Mouse (Mus musculus): Measurements from ENCODE around the gene Gm11213.

The Gm11213 gene

DNA sequence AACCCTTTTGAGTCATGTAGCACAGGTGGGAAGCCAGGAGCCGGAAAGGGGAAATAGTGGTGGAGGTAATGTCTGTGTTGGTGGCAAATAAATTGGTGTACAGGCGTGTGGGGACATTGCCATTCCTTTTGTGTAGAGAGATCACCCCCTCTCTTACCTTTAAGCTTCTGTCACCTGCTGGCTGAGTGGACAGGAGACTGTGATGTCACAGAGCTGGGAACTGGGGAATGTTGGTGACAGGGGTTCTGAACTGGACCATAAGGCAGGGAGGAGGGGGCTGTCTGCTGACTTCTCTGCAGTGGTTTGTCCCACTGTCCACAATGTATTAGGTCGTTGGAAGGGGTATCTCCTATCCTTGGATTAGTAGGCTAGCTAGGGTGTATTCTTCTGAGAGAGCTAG is at the start of gene Gm11213:
TSS of gene Gm11213 (minus strand) at position 317 of the 400 bp plus-strand sequence.
- DNase-seq (ENCODE audit: low spot score), result no peak

DNA sequence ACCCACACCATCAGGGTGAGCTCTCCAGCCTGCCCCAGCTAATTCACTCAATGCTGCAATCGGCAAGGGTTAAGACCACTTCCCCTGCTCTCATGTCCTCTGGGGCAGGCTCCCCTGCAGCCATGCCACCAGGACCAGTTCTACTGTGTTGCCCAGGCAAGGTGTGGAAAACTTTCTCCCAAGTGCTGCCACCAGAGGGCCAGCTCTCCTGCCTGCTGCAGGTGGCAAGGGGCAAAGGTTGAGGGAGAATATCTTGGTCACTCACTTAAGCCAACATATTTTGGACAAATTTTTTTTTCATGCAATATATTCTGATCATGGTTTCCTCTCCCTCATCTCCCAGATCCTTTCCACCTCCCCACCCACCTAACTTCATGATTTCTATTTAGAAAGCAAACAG is 49.3 kb upstream of the Gm11213 start:
- peak; percentile 48 for DNase-seq (ENCODE audit: low spot score)

DNA sequence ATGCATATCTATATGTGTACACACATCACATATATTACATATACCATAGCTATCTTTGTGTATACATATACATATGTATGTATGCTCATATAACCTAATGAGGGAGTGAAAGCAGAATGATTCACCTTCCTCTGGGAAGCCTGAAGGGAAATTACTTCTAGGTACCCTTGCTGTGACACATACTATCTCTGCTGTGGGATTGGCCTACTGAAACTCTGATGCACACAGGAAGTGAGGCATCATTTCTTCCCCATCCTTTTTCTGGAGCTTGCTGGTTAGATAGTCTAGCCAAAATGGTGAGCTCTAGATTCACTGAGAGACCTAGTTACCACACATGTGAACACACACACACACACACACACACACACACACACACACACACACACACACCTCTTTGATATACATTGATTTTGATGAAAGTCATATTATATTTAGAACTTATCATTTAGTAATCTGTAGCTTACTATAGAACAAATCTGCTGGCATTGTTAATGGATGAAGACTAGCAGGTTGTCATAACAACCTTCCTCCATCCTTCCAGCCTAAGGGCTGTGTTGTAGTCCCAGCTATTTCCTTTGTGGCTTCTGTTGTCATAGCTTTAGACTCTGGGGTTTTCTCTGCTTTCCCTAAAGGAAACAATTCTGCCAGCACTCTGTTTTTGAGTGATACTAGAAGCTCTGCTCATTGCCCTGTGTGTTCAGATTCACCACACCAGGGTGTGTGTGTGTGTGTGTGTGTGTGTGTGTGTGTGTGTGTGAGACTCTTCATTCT is 39.1 kb upstream of the Gm11213 start:
- no peak for DNase-seq (ENCODE audit: low spot score)

GRCm38 (mm10) chr4:63639842-63640241 is 34.8 kb upstream of the Gm11213 start:
- no peak for DNase-seq (ENCODE audit: low spot score)

DNA sequence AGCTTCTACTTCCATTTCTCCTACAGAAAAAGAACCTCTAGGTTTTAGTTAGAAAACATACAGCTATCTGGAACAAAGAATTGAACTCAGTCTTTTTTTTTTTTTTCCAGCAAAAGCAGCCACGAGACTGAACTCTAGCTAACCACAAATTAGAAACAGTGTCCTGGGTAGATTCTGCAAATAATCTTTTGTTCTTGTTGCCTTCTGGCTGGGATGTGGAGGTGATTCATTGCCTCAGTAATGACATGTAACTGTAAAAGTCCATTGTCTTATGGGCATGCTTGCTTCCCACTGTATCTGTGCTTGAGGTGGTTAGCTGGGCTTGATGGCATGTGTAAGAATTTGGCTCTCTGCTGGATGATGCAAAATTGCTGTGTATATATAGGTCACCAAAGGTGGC is 33.5 kb upstream of the Gm11213 start:
- no peak for DNase-seq (ENCODE audit: low spot score)

DNA sequence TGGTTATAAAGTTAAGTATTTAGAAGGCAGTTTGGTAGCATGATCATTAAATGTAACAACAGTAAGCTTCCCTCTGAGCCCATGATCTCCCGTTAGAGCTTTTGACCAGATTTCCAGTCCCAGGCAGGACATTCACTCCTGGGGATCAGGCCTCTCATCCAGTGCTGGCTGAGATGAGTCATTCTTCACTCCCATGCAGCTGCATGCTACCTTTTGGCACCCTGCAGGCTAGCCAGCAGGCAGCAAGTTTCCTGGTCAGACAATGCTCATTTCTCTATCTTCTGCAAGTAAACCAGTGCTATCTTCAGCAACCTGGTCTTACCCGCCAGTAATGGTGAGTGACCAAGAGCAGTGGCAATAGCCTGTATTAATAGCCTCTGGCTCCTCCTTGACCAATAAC is 28.1 kb upstream of the Gm11213 start:
- no peak for DNase-seq (ENCODE audit: low spot score)

GRCm38 (mm10) chr4:63627111-63627510 is 22.1 kb upstream of the Gm11213 start:
- no peak for DNase-seq (ENCODE audit: low spot score)

- no peak for DNase-seq (ENCODE audit: low spot score)
Measured at GRCm38 (mm10) chr4:63625563-63626080, 20.6 kb upstream of the Gm11213 start.

- DNase-seq (ENCODE audit: low spot score), result peak; percentile 47
Measured at GRCm38 (mm10) chr4:63622378-63622835, 17.3 kb upstream of the Gm11213 start, which contains the start of gene Tex48. Tex48 (minus strand) TSS chr4:63622428.

DNA sequence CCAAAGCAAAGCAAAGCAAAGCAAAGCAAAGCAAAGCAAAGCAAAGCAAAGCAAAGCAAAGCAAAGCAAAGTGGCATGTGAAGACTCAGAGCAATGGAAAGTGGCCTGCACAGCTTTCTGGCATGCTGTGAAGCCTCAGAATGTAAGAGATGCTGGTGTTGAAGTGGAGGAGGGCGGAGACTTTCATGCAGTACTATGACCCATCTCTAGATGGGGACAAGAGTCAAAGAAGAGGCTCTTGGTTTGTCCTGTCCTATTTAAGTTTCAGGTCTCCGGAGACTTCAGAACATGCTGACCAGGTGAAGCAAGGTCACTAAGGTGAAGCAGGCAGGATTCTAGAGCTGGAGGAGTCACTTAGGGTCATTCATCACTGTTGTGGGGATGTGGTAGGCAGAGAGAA is 16.8 kb upstream of the Gm11213 start:
- DNase-seq (ENCODE audit: low spot score), result no peak

- no peak for DNase-seq (ENCODE audit: low spot score)
Measured at GRCm38 (mm10) chr4:63608391-63608790, 3.3 kb upstream of the Gm11213 start.

DNA sequence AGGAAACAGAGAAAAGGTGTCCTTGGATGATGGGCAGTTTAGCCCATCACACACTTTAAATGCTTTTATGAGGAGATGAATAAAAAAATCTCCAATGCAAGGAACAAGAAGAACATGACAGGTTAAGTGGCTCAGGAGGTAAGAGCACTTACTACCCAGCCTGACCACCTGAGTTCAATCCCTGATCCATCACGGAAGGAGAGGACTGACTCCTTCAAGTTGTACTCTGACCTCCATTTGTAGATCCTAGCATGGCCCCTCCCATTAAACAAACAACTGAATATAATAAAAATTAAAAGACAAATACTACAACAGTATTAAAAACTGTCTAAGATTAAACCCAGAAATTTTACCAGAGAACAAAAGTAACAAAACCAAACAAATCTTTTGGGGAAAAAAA is 907 bp upstream of the Gm11213 start:
- no peak for DNase-seq (ENCODE audit: low spot score)

DNA sequence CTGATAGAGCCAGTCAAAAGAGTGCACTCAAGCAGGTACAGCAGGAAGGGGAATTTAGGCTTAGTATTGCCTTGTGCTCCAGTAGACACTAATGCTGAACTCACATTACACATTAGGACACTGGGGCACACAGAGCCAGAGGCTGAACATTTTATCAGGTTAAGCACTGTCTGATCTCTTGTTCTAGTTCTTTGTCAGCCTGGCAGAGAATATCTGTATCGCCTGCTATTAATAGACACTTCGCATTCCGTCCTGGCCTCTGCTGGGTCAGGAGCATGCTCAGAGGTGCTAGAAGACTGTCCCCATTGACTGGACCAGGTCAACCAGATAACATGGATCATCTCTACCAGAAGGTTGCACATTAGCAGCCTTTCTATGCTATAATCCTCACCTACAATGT is 484 bp upstream of the Gm11213 start:
- DNase-seq (ENCODE audit: low spot score), result no peak

GRCm38 (mm10) chr4:63601263-63601662 is 3.8 kb downstream of the Gm11213 start:
- no peak for DNase-seq (ENCODE audit: low spot score)

DNA sequence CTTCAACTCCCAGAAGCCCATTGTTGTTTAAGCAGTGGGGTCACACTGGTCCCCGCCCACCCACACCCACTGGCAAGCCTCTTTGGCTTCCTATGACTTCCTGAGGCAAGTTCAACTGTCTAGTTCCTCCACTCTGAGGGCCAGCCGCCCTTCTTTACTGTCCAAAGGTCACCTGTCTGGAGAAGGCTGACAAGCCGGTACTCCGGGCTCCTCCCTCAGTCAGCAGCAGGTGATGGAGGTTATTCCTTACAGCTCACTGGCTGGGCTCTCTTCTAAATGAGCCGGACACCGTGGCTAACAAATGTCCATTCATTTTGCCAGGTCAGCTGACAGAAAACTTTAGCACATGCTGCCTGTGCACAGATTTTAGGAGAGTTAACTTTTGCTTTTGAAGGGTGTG is 4.3 kb downstream of the Gm11213 start:
- DNase-seq (ENCODE audit: low spot score), result no peak

GRCm38 (mm10) chr4:63596010-63596409 is 9.1 kb downstream of the Gm11213 start:
- DNase-seq (ENCODE audit: low spot score), result no peak

- DNase-seq (ENCODE audit: low spot score), result no peak
Measured at GRCm38 (mm10) chr4:63595259-63595658, 9.8 kb downstream of the Gm11213 start.

- DNase-seq (ENCODE audit: low spot score), result no peak
Measured at GRCm38 (mm10) chr4:63594459-63595110, 10.5 kb downstream of the Gm11213 start.

GRCm38 (mm10) chr4:63590538-63590937 is 14.5 kb downstream of the Gm11213 start:
- no peak for DNase-seq (ENCODE audit: low spot score)

- DNase-seq (ENCODE audit: low spot score), result no peak
Measured at GRCm38 (mm10) chr4:63589987-63590386, 15.1 kb downstream of the Gm11213 start.

DNA sequence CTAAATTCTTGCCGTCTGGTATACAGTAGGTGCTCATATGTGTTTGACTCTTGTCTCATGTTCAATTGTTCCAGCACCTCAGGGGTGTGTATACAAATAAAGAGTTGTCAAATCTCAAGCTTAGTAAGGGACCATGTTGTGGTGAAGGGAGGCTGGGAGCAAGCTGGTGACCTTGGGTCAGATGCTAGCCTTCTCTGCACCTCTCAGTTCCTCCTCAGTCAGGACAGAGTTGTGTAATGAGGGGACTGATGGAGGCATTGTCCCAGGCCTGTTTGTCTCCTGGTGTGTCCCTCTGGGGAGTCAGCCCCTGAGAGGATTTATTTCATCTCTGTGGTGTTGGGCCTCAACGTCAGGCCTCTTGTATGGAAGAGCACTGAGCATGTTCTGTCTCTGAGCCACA is 18.8 kb downstream of the Gm11213 start:
- no peak for DNase-seq (ENCODE audit: low spot score)

- DNase-seq (ENCODE audit: low spot score), result no peak
Measured at GRCm38 (mm10) chr4:63585216-63585615, 19.8 kb downstream of the Gm11213 start.

DNA sequence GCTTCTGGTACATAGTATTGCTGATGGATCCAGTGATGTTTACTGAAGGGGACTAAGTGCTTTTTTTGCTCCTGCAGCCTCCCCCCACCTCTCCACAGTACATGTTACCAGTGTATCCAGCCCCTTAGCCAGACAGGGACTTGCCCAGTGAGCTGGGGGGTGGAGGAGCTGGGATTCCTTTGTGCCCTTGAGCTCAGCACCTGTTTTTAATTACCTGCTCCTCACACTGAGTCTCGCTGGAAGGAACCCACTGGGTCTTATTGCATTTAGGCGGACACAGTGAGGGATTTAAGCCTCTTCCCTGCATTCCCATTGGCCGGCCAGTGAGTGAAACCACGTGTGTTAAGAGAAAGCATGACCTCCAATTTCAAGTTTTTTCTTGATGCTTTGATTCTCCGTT is 22.5 kb downstream of the Gm11213 start:
- DNase-seq (ENCODE audit: low spot score), result no peak
